Comparison of ENCODE assay signal across 22 mouse cellular contexts in genomic region chr3:124270506-124270905, GRCm38 (mm10). TPM values are rescaled to one million over a fixed set of nuclear protein-coding genes. Genes with fewer than 3 reads are reported as not detected.
DNase-seq lines count a peak whose midpoint lies in the region; ATAC-seq lines count a peak whose summit lies in the region.
"Had no signal": no experiment of that assay in that cellular context is flagged by ENCODE, and none has a peak within 500 bp of the region (broad histone marks: within the 10 kb centered on the region; RNA-seq: fewer than 3 reads in every experiment).

No protein-coding gene starts in this region.

- no peak overlapping the region for H3K27ac ChIP-seq in forebrain, embryonic 14.5 days (ENCODE audit: low read depth, low read length)
- H3K27ac ChIP-seq in forebrain, embryonic 11.5 days (ENCODE audit: low read depth, low read length), result no peak overlapping the region
- H3K27ac ChIP-seq in midbrain, embryonic 11.5 days (ENCODE audit: low read depth, low read length), result no peak overlapping the region
- H3K27ac ChIP-seq in midbrain, embryonic 10.5 days (replicated peaks), result no peak overlapping the region
- H3K27ac ChIP-seq in kidney, embryonic 16.5 days (ENCODE audit: low read length), result no peak overlapping the region
- H3K27ac ChIP-seq: embryonic facial prominence, embryonic 13.5 days; forebrain, embryonic 15.5 days; heart, embryonic 13.5 days; hindbrain, embryonic 13.5 days had no signal

- H3K4me3 ChIP-seq in forebrain, embryonic 14.5 days (ENCODE audit: low read depth, low read length), result no peak overlapping the region
- H3K4me3 ChIP-seq in forebrain, embryonic 11.5 days (ENCODE audit: low read depth, low read length), result no peak overlapping the region
- H3K4me3 ChIP-seq in midbrain, embryonic 11.5 days (ENCODE audit: low read depth, low read length), result no peak overlapping the region
- H3K4me3 ChIP-seq in midbrain, embryonic 10.5 days, result no peak overlapping the region
- H3K4me3 ChIP-seq in kidney, embryonic 16.5 days (ENCODE audit: low read length), result no peak overlapping the region
- H3K4me3 ChIP-seq: embryonic facial prominence, embryonic 13.5 days; forebrain, embryonic 15.5 days; heart, embryonic 13.5 days; hindbrain, embryonic 13.5 days had no signal

- DNase-seq in cerebellum, postnatal 10 days, result peak; percentile 68 to 77
- no peak for DNase-seq in cerebellum, adult 11-12 months
- peak; percentile 47 for DNase-seq in forebrain, embryonic 14.5 days (ENCODE audit: low spot score)
- no peak for DNase-seq in forebrain, embryonic 11.5 days (ENCODE audit: low spot score)
- DNase-seq in midbrain, embryonic 11.5 days (ENCODE audit: low spot score, missing footprints), result peak; percentile 78
- DNase-seq in midbrain, embryonic 10.5 days (ENCODE audit: low spot score), result no peak
- DNase-seq in brain, adult 2 months (ENCODE audit: low read depth, low spot score), result peak; percentile 34
- DNase-seq: adrenal gland, postnatal 14 days; gastrocnemius, postnatal 36 days; heart, adult 11 months; heart, postnatal 4 days; kidney, adult 8-10 months had no signal

- H3K9me3 ChIP-seq in forebrain, embryonic 14.5 days (replicated peaks; ENCODE audit: control insufficient read depth, low read length), result no peaks in the 10 kb centered on the region
- no peaks in the 10 kb centered on the region for H3K9me3 ChIP-seq in forebrain, embryonic 11.5 days (ENCODE audit: control insufficient read depth, low read length)
- no peaks in the 10 kb centered on the region for H3K9me3 ChIP-seq in midbrain, embryonic 11.5 days (ENCODE audit: control insufficient read depth, low read length)
- H3K9me3 ChIP-seq in midbrain, embryonic 10.5 days (replicated peaks), result no peaks in the 10 kb centered on the region
- H3K9me3 ChIP-seq in kidney, embryonic 16.5 days (ENCODE audit: low read length), result no peaks in the 10 kb centered on the region
- H3K9me3 ChIP-seq: embryonic facial prominence, embryonic 13.5 days; forebrain, embryonic 15.5 days; heart, embryonic 13.5 days; hindbrain, embryonic 13.5 days had no signal

- H3K27me3 ChIP-seq in forebrain, embryonic 14.5 days (replicated peaks; ENCODE audit: control insufficient read depth, insufficient read depth, low read length), result no peaks in the 10 kb centered on the region
- no peaks in the 10 kb centered on the region for H3K27me3 ChIP-seq in forebrain, embryonic 11.5 days (ENCODE audit: control insufficient read depth, insufficient read depth, low read length)
- H3K27me3 ChIP-seq in midbrain, embryonic 11.5 days (ENCODE audit: control insufficient read depth, insufficient read depth, low read length), result no peaks in the 10 kb centered on the region
- H3K27me3 ChIP-seq in midbrain, embryonic 10.5 days (ENCODE audit: low read depth, poor library complexity, severe bottlenecking), result no peaks in the 10 kb centered on the region
- peaks cover 4% of the 10 kb centered on the region; the same call in 1 of the 2 replicates for H3K27me3 ChIP-seq in kidney, embryonic 16.5 days (ENCODE audit: insufficient read depth, low read length)
- H3K27me3 ChIP-seq: CH12.LX; embryonic facial prominence, embryonic 13.5 days; forebrain, embryonic 15.5 days; heart, embryonic 13.5 days; hindbrain, embryonic 13.5 days had no signal

- H3K4me1 ChIP-seq in forebrain, embryonic 14.5 days (ENCODE audit: control insufficient read depth, insufficient read depth, low read length), result peaks cover 8% of the 10 kb centered on the region; the same call in 1 of the 2 replicates
- H3K4me1 ChIP-seq in forebrain, embryonic 11.5 days (replicated peaks; ENCODE audit: control insufficient read depth, insufficient read depth, low read length), result 0 out of 2 replicates have a peak, but pooled peaks cover 2% of the 10 kb centered on the region
- peaks cover 11% of the 10 kb centered on the region; the same call in 1 of the 2 replicates for H3K4me1 ChIP-seq in midbrain, embryonic 11.5 days (ENCODE audit: control insufficient read depth, insufficient read depth, low read length)
- peaks cover 20% of the 10 kb centered on the region; the same call in 1 of the 2 replicates for H3K4me1 ChIP-seq in midbrain, embryonic 10.5 days
- H3K4me1 ChIP-seq in kidney, embryonic 16.5 days (ENCODE audit: insufficient read depth, low read length), result no peaks in the 10 kb centered on the region
- H3K4me1 ChIP-seq: embryonic facial prominence, embryonic 13.5 days; heart, embryonic 13.5 days; hindbrain, embryonic 13.5 days had no signal

- no peak overlapping the region for H3K9ac ChIP-seq in forebrain, embryonic 14.5 days (ENCODE audit: low read length)
- no peak overlapping the region for H3K9ac ChIP-seq in forebrain, embryonic 11.5 days (ENCODE audit: low read length)
- no peak overlapping the region for H3K9ac ChIP-seq in midbrain, embryonic 11.5 days (ENCODE audit: low read length)
- no peak overlapping the region for H3K9ac ChIP-seq in kidney, embryonic 16.5 days (replicated peaks; ENCODE audit: low read length)
- H3K9ac ChIP-seq: embryonic facial prominence, embryonic 13.5 days; forebrain, embryonic 15.5 days; heart, embryonic 13.5 days; hindbrain, embryonic 13.5 days had no signal

- H3K4me2 ChIP-seq in forebrain, embryonic 14.5 days (ENCODE audit: low read length), result no peak overlapping the region
- H3K4me2 ChIP-seq in forebrain, embryonic 11.5 days (ENCODE audit: low read depth, low read length, severe bottlenecking), result no peak overlapping the region
- H3K4me2 ChIP-seq in midbrain, embryonic 11.5 days, result no peak overlapping the region
- no peak overlapping the region for H3K4me2 ChIP-seq in kidney, embryonic 16.5 days (replicated peaks; ENCODE audit: low read depth, low read length)
- H3K4me2 ChIP-seq: embryonic facial prominence, embryonic 13.5 days; forebrain, embryonic 15.5 days; heart, embryonic 13.5 days; hindbrain, embryonic 13.5 days had no signal

- H3K36me3 ChIP-seq in forebrain, embryonic 14.5 days (ENCODE audit: control insufficient read depth, insufficient read depth, low read length), result no peaks in the 10 kb centered on the region
- H3K36me3 ChIP-seq in forebrain, embryonic 11.5 days (ENCODE audit: control insufficient read depth, insufficient read depth, low read length), result no peaks in the 10 kb centered on the region
- no peaks in the 10 kb centered on the region for H3K36me3 ChIP-seq in midbrain, embryonic 11.5 days (ENCODE audit: control insufficient read depth, insufficient read depth, low read length)
- H3K36me3 ChIP-seq in midbrain, embryonic 10.5 days, result no peaks in the 10 kb centered on the region
- no peaks in the 10 kb centered on the region for H3K36me3 ChIP-seq in kidney, embryonic 16.5 days (ENCODE audit: insufficient read depth, low read length)
- H3K36me3 ChIP-seq: embryonic facial prominence, embryonic 13.5 days; forebrain, embryonic 15.5 days; heart, embryonic 13.5 days; hindbrain, embryonic 13.5 days had no signal

- no peak; the same call in 1 of the 2 replicates for ATAC-seq in forebrain, embryonic 14.5 days
- ATAC-seq in forebrain, embryonic 11.5 days (replicated peaks; ENCODE audit: low FRiP score), result no peak
- ATAC-seq in midbrain, embryonic 11.5 days (ENCODE audit: low FRiP score), result no peak
- ATAC-seq in kidney, embryonic 16.5 days (ENCODE audit: low FRiP score, low TSS enrichment), result no peak
- ATAC-seq: activated CD4-positive, CD25-positive, alpha-beta regulatory T cell, adult 4 months; forebrain, embryonic 15.5 days; inflammation-experienced regulatory T-cells, adult 6 months; intestine, postnatal 0 days; Patski had no signal

- 38% methylated on average over 5 of the region's 5 CpGs for WGBS in forebrain, embryonic 14.5 days
- 67% methylated on average over 5 of the region's 5 CpGs for WGBS in forebrain, embryonic 11.5 days
- 74% methylated on average over 5 of the region's 5 CpGs for WGBS in midbrain, embryonic 11.5 days
- 73% methylated on average over 5 of the region's 5 CpGs for WGBS in midbrain, embryonic 10.5 days
- WGBS in kidney, embryonic 16.5 days, result 77% methylated on average over 5 of the region's 5 CpGs

RNA-seq across cellular contexts. Expression of gene Tram1l1, which starts 50.1 kb away (rescaled TPM):
- polyA plus RNA-seq in forebrain, embryonic 14.5 days (2014; fragmentation: Nextera tagmentation; extraction: Ambion mirVana), result 40.8 and 41.6 TPM in 2 replicates
- 20.4 and 20.5 TPM in 2 replicates for polyA plus RNA-seq in forebrain, embryonic 11.5 days (2014; fragmentation: Nextera tagmentation; extraction: Ambion mirVana)
- polyA plus RNA-seq in midbrain, embryonic 11.5 days (2014; fragmentation: Nextera tagmentation; extraction: Ambion mirVana), result 28.5 and 33.0 TPM in 2 replicates
- 15.6 and 21.7 TPM in 2 replicates for polyA plus RNA-seq in midbrain, embryonic 10.5 days (2016; fragmentation: Nextera tagmentation; extraction: Ambion mirVana)
- 6.8 and 7.8 TPM in 2 replicates for polyA plus RNA-seq in kidney, embryonic 16.5 days (2015; fragmentation: Nextera tagmentation; extraction: Ambion mirVana)
- polyA plus RNA-seq: activated CD4-positive, CD25-positive, alpha-beta regulatory T cell, adult 4 months; inflammation-experienced regulatory T-cells, adult 6 months; Patski had no signal

Comparison
In these comparisons a context has a peak if more than half of its experiments do, and no peak if none do; other contexts are left out.
1. DNase-seq: peak in cerebellum, postnatal 10 days (2 of 2), forebrain, embryonic 14.5 days (single experiment), midbrain, embryonic 11.5 days (single experiment) and brain, adult 2 months (single experiment); none in cerebellum, adult 11-12 months (single experiment), forebrain, embryonic 11.5 days (single experiment) and midbrain, embryonic 10.5 days (single experiment).